Mouse (Mus musculus) stomach, embryonic 16.5 days (tissue): Measurements from ENCODE around the gene Zbtb8b. TPM values are rescaled to one million over a fixed set of nuclear protein-coding genes. Genes with fewer than 3 reads are reported as not detected.

ENCODE experiments used
- ATAC-seq: fragments of 200-750 bp; cut with Nextera tagmentation; 2 replicates; pipeline ENCODE4 v1.8.0; 2017; ENCODE audit warnings: moderate number of reproducible peaks, moderate TSS enrichment; ENCODE audit not compliant: insufficient read depth, low FRiP score
- H3K27ac ChIP-seq: fragments of 300-500 bp; sonication (generic); 2 replicates; pipeline ENCODE4 v1.5.1; 2014; ENCODE audit warnings: low read length
- H3K27me3 ChIP-seq: fragments of 300-500 bp; sonication (generic); 2 replicates; pipeline ENCODE4 v1.6.1; 2014; ENCODE audit warnings: low read length, control low read depth, mixed read lengths; ENCODE audit not compliant: control insufficient read depth, insufficient read depth
- H3K36me3 ChIP-seq: fragments of 300-500 bp; sonication (generic); 2 replicates; pipeline ENCODE4 v1.6.1; 2014; ENCODE audit warnings: low read length; ENCODE audit not compliant: control insufficient read depth, insufficient read depth
- H3K4me1 ChIP-seq: fragments of 300-500 bp; sonication (generic); 2 replicates; pipeline ENCODE4 v1.6.1; 2014; ENCODE audit warnings: low read length, control low read depth, mixed read lengths; ENCODE audit not compliant: control insufficient read depth, insufficient read depth
- H3K4me2 ChIP-seq: fragments of 300-500 bp; sonication (generic); 2 replicates; pipeline ENCODE4 v1.6.1; 2014; ENCODE audit warnings: low read depth, low read length, mixed read lengths
- H3K4me3 ChIP-seq: fragments of 300-500 bp; sonication (generic); replicated peaks from 2 replicates; pipeline ENCODE4 v1.5.1; 2014; ENCODE audit warnings: mild to moderate bottlenecking, low read length
- H3K9ac ChIP-seq: fragments of 300-500 bp; sonication (generic); 2 replicates; pipeline ENCODE4 v1.6.1; 2014; ENCODE audit warnings: low read length
- H3K9me3 ChIP-seq: fragments of 300-500 bp; sonication (generic); replicated peaks from 2 replicates; pipeline ENCODE4 v1.6.1; 2016; ENCODE audit warnings: low read length, control low read depth; ENCODE audit not compliant: control insufficient read depth
- WGBS: fragments of 180-500 bp; shearing (Covaris S2); extraction: QIAGEN DNeasy Blood & Tissue Kit; methylation state at CpG from one replicate; pipeline ENCODE4 v1.1.7; 2014; 5-methylcytosine and 5-hydroxymethylcytosine counted together
- polyA plus RNA-seq: library from polyadenylated mRNA; unstranded; fragments of >200 nt; fragmentation: Nextera tagmentation; extraction: Ambion mirVana; gene quantifications from 2 replicates; pipeline ENCODE4 v1.2.1, GENCODE M21; 2015

Zbtb8b gene
- polyA plus RNA-seq, 1 experiment from 2014 or later, result 1.6 TPM

- H3K4me1 ChIP-seq, result 0 out of 2 replicates have a peak, but pooled peaks cover 7% of the 10 kb centered on the region
- no peaks in the 10 kb centered on the region for H3K27me3 ChIP-seq
- peak overlapping the region; percentile 82 for H3K27ac ChIP-seq
- 11% methylated on average over 6 of the region's 6 CpGs for WGBS
- peak; percentile 89; the same call in 1 of the 2 replicates for ATAC-seq
- no peaks in the 10 kb centered on the region for H3K9me3 ChIP-seq
- H3K36me3 ChIP-seq, result no peaks in the 10 kb centered on the region
- H3K9ac ChIP-seq, result 0 out of 2 replicates have a peak overlapping the region, but pooled peaks have one; percentile 7
- peak overlapping the region; percentile 28 for H3K4me2 ChIP-seq
- no peak overlapping the region for H3K4me3 ChIP-seq
These were observed 56.2 kb downstream of the Zbtb8b start for GRCm38 (mm10) chr4:129384440-129384839.

DNA sequence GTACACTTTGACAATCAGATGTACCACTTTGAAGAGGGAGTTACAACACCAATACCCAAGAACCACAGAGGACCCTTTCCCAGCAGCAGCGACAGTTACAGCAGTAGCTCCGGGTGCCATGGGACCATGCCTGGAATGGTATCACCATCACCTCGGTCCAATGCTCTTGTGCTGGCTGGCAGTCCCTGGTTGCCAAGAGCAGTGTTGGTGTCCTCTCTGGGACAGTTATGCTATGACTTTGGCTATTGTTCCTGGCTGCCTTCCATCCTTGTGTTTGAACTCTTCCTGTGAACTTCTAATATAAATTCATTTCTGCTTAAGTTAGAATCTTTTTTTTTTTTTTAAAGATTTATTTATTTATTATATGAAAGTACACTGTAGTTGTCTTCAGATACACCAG is 57.1 kb downstream of the Zbtb8b start:
- H3K27ac ChIP-seq, result no peak overlapping the region
- H3K27me3 ChIP-seq, result no peaks in the 10 kb centered on the region
- no peak overlapping the region for H3K4me2 ChIP-seq
- H3K4me3 ChIP-seq, result no peak overlapping the region
- 87% methylated on average over 3 of the region's 3 CpGs for WGBS
- H3K9me3 ChIP-seq, result no peaks in the 10 kb centered on the region
- no peak overlapping the region for H3K9ac ChIP-seq
- H3K36me3 ChIP-seq, result no peaks in the 10 kb centered on the region
- 0 out of 2 replicates have a peak, but pooled peaks cover 7% of the 10 kb centered on the region for H3K4me1 ChIP-seq
- no peak for ATAC-seq

- H3K27me3 ChIP-seq, result no peaks in the 10 kb centered on the region
- 0 out of 2 replicates have a peak, but pooled peaks cover 7% of the 10 kb centered on the region for H3K4me1 ChIP-seq
- H3K4me3 ChIP-seq, result no peak overlapping the region
- ATAC-seq, result no peak
- H3K36me3 ChIP-seq, result no peaks in the 10 kb centered on the region
- no peaks in the 10 kb centered on the region for H3K9me3 ChIP-seq
- H3K27ac ChIP-seq, result no peak overlapping the region
- 91% methylated on average over 2 of the region's 2 CpGs for WGBS
- no peak overlapping the region for H3K4me2 ChIP-seq
- no peak overlapping the region for H3K9ac ChIP-seq
These were observed 58.2 kb downstream of the Zbtb8b start for GRCm38 (mm10) chr4:129382488-129382887.

GRCm38 (mm10) chr4:129382029-129382428 is 58.6 kb downstream of the Zbtb8b start:
- WGBS, result 94% methylated on average over 9 of the region's 9 CpGs
- ATAC-seq, result no peak
- H3K9me3 ChIP-seq, result no peaks in the 10 kb centered on the region
- H3K4me1 ChIP-seq, result 0 out of 2 replicates have a peak, but pooled peaks cover 7% of the 10 kb centered on the region
- H3K36me3 ChIP-seq, result no peaks in the 10 kb centered on the region
- no peak overlapping the region for H3K4me2 ChIP-seq
- H3K9ac ChIP-seq, result no peak overlapping the region
- H3K27ac ChIP-seq, result no peak overlapping the region
- no peak overlapping the region for H3K4me3 ChIP-seq
- no peaks in the 10 kb centered on the region for H3K27me3 ChIP-seq

- Histone ChIP-seq H3K4me1 (peaks cover 9% of the 10 kb centered on the region; the same call in 1 of the 2 replicates), H3K27ac (no peak overlapping the region), H3K27me3 (no peaks in the 10 kb centered on the region), H3K9ac (no peak overlapping the region), H3K4me2 (no peak overlapping the region), H3K36me3 (no peaks in the 10 kb centered on the region), H3K9me3 (no peaks in the 10 kb centered on the region), H3K4me3 (no peak overlapping the region)
- no peak for ATAC-seq
- WGBS, result 74% methylated on average over 8 of the region's 8 CpGs
These were observed 59.5 kb downstream of the Zbtb8b start for GRCm38 (mm10) chr4:129381148-129381547.

DNA sequence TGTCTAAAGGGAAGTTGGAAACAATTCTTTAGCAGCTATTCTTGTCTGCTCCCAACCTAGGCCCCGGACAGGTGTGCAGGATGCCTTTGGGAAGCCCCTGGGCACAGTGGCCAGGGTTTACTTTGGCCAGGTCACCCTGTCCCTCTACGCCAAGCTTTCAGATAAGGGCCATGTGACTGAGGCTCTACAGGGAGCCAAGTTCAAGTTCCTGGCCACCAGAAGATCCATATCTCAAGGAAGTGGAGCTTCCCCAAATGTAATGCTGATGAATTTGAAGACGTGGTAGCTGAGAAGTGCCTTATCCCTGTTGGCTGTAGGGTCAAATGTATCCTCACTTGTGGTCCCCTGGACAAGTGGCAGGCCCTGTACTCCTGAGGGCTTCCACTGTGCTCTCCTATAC is 60.8 kb downstream of the Zbtb8b start:
- ATAC-seq, result no peak
- Histone ChIP-seq H3K27ac (no peak overlapping the region), H3K9ac (no peak overlapping the region), H3K4me3 (no peak overlapping the region), H3K36me3 (no peaks in the 10 kb centered on the region), H3K27me3 (no peaks in the 10 kb centered on the region), H3K9me3 (no peaks in the 10 kb centered on the region), H3K4me2 (no peak overlapping the region), H3K4me1 (peaks cover 14% of the 10 kb centered on the region; the same call in 1 of the 2 replicates)
- 76% methylated on average over 3 of the region's 3 CpGs for WGBS

GRCm38 (mm10) chr4:129377601-129378390 is 62.9 kb downstream of the Zbtb8b start, which contains the start of gene Zbtb8a:
TSS of gene Zbtb8a (minus strand) at chr4:129378116.
- Histone ChIP-seq H3K4me1 (peaks cover 13% of the 10 kb centered on the region; the same call in 1 of the 2 replicates), H3K27ac (peak within 1 kb of the TSS; percentile 90), H3K4me3 (peak within 1 kb of the TSS; percentile 79), H3K9ac (peak within 1 kb of the TSS; percentile 95), H3K4me2 (peak within 1 kb of the TSS; percentile 86), H3K9me3 (no peaks in the 10 kb centered on the region), H3K27me3 (no peaks in the 10 kb centered on the region), H3K36me3 (no peaks in the 10 kb centered on the region)
- ATAC-seq, result peak; percentile 63; the same call in 1 of the 2 replicates
- 1% methylated on average over 64 of the region's 65 CpGs for WGBS

DNA sequence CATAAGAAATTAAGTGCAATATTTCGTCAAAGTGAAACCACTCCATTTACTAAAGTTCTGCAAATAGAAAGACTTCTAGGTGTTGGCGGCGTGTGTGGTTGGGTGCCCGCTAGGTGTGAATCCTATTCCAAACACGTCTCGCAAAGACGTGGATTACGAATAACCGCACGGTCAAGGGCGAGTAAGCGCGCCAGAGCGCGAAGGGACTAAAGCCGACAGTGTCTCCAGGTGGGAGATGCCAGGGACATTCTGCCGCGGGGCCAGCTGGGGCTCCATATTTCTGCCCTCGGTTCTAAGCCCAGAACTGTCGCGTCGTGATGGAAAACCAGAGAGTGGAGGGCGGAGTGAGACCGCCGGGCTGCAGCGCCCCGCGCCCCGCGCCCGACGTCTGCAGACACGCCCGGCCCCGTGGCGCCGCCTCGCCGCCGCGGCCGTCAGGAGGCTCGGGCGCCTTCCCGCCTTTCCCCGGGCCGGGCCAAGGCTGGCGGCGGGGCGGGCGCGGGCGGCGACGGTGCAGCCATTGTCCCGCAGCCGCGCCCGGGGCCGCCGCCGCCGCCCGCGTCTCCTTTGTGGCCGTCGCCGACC is 63.6 kb downstream of the Zbtb8b start:
- Histone ChIP-seq H3K9me3 (no peaks in the 10 kb centered on the region), H3K4me3 (peak overlapping the region; percentile 79), H3K36me3 (no peaks in the 10 kb centered on the region), H3K27me3 (no peaks in the 10 kb centered on the region), H3K4me1 (peaks cover 13% of the 10 kb centered on the region; the same call in 1 of the 2 replicates), H3K4me2 (peak overlapping the region; percentile 86), H3K9ac (peak overlapping the region; percentile 95), H3K27ac (peak overlapping the region; percentile 90)
- peak; percentile 76 for ATAC-seq
- under 1% methylated on average over 48 of the region's 68 CpGs for WGBS

DNA sequence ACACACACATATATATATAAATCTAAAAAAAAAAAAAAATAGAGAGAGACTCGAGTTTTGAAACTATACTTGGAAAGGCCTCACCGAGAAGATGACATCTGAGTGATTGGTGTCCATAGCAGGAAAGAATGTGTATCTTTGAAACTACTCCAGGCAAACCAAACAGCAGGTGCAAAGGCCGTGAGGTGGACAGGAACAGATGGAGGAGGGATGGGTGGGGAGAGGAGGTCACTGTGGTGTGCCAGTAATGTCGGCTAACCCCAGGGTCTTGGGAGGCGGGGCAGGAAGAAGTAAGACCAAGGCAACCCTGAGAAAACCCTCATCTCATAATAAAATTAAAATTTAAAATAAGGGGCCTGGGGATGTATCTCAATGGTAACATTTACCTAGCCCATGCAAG is 64.8 kb downstream of the Zbtb8b start:
- Histone ChIP-seq H3K4me3 (no peak overlapping the region), H3K4me2 (peak overlapping the region; percentile 86; the same call in 1 of the 2 replicates), H3K27me3 (no peaks in the 10 kb centered on the region), H3K27ac (no peak overlapping the region), H3K9ac (no peak overlapping the region), H3K9me3 (no peaks in the 10 kb centered on the region), H3K36me3 (no peaks in the 10 kb centered on the region), H3K4me1 (peaks cover 13% of the 10 kb centered on the region; the same call in 1 of the 2 replicates)
- WGBS, result 69% methylated on average over 5 of the region's 5 CpGs
- ATAC-seq, result no peak
